Mouse (Mus musculus) heart, postnatal 10 days (tissue): ENCODE measurements at regions not wholly inside any gene's neighbourhood (a gene's known extent, or its start where the extent isn't known, plus 50 kb on each side); places are given as distances from the start of the nearest gene placed in this dataset.
A peak's percentile ranks its signal among the peaks of the same experiment; 100 is the strongest.

Experiments
- DNase-seq, 2 experiments: peaks; one replicate each; pipeline ENCODE4 v3.0.0; 2021
- intact Hi-C: fragments of 180-260 bp; cut with DNase I; formaldehyde crosslinking; loops from one replicate; pipeline ENCODE4 v1.15.1; 2025

DNA sequence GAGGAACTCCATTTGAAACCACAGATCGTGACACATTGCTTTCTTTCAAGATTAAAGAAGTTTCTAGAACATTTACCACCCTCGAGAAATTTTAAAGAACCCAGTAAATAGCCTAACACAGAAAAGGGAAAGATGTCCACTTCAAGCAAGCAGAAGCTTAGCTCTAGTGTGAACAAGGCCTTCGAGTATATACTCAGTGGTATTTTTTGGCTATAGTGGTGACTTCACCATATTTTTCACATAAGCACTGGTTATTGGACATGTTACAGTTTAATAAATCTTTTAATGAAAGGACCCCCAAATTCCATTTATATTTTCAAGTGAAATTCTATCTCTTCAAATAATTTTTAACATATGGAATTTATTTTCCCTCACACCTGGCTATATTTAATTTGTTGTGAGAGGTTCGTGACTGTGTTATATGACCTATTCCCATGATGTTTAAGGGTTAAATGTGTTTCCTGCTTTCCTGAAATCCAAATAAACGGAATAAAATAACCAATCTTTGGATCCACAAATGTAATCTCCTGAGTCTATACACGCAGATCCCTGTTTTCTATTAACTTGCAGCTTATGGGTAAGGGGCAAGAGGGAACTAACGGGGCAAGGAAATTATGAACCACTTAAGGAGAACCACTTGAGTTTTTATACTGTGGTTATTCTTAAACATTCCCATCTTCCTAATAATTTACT lies 60.6 kb upstream of the Tas2r134 start:
- intact Hi-C loops = no loop called here
- no peak for DNase-seq

DNA sequence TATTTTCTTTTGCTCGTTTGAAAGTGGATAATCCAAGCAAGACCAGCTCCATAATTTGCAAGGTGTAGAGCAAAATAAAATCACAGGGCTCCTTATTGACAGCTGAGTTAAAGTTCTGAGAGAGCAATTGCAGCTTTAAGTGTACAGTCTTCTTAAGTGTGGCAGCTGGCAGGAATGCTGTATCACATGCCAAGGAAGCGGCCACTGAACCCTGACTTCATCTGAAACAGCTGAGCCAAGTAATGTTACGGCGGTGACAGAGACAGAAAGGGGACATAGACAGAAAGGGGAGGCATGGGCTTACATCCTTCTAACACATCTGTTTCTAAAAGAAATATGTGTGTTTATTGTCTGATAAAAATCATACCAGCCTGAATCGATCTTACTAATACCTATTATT lies 63.4 kb upstream of the Tas2r134 start:
- intact Hi-C loops = no loop called here
- DNase-seq = peak; percentile 4 to 8

DNA sequence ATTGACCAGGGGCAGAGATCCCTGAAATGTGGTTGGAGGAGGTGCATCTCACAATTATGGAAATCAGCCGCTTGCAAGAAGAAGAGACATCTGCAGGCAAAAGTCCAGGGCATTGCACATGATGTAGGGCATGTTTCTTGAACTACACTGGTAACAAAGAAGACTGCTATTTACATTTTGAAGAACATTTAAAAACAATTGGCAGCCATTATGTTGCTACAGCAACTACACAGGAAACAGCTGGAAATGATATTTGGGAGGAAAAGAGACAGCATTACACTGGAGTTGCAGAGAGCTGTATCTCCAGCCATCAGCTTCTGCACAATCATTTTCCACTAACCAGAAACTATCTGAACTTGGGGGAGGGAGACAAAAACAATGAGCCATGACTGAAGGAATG lies 64.1 kb upstream of the Tas2r134 start:
- intact Hi-C loops = no loop called here
- DNase-seq = peak; percentile 13 to 25

DNA sequence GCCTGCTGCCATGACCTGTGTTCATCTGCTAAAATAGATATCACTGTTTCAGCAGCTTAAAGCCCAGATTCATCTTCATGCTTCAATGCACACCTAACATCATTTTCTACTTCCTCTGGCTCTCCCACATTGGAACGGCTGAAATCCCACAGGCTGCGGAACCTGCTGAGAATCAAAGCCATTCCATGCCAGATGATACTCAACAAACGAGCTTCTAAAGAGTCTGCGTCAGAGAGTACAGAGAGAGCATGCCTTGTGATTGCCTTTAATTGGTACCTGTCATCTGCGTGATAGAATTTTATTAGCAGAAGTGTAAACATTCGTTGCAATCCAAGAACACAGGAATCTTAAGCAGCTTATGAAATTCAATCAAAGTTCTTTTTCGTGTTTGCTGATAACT lies 76.4 kb upstream of the Tas2r134 start:
- DNase-seq = no peak
- intact Hi-C loops = no loop called here

DNA sequence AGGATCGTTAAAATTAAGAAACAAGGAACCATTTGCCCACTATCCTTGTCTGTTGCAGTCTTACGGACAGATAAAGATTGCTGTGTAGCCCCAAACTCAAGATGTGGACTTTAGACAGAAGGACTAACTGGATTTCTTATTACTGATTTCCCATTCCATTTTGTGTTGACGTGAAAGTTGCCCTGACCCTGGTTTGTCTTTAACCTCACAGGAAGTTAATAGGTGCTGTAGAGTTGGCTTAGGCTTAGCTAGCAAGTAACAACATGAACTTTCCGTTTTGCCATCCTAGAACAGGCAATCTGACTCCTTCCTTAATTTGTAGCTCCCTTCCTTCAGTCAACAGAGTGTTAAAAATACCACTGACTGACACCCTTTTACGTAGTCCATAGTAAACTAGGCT lies 78.2 kb upstream of the Tas2r134 start:
- intact Hi-C loops = no loop called here
- DNase-seq = no peak

DNA sequence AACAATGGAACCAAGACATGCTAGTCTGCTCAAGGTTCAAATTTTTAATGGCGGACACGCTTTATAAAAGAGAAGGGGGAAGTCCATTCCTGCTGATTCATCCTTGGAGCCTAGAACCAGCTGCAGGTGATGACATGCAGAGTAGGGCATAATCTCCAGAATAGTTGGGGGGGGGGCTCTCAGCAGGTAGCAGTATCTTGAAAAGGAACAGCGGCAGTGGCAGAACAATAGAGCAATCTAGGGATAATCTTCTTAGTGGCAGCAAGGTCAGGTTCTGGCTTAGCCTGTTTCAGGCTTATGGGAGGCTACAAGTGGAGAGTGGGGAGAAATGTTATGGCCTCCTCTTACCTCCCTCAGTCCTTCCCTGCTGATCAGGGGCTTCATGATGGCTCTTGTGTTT lies 81.1 kb upstream of the Tas2r134 start:
- DNase-seq = no peak
- intact Hi-C loops = no loop called here

DNA sequence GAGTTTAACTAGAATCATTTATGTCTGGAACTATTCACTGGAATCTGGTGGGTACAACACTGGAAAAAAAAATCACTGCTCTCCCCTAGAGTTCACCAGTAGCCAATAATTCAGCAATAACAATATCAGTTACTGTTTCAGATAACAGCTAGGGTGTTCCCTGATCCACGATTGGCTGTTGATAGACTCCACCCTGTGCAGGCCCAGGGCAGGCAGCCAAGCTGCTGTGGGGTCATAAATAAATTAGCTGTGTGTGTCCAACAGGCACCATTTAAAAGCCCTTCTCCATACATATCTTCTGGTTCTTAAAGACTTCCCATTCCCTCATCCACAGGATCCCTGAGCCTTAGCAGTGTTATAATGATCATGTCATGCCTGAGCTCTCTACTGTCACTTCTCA lies 83.4 kb upstream of the Tas2r134 start:
- DNase-seq = peak in 1 of 2 experiments; percentile 2
- intact Hi-C loops = no loop called here

DNA sequence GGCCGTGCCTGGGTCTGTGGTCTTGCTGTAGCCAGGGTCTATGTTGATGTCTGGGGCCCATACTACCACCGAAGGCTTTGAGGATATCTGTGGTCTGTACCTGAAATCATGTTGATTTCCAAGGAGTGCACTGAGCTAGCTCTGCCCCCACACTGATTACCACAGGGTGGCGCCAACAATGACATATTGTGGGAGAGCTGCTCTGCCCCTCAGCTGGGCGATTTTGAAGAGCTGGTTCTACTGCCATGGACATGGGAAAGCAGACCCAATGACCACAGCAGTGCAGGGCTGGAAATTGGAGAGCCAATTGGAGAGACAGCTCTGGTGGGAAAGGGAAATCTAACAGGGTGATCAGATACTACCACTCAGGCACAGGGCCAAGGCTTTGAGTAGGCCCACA lies 85.0 kb upstream of the Tas2r134 start:
- intact Hi-C loops = no loop called here
- DNase-seq = no peak

DNA sequence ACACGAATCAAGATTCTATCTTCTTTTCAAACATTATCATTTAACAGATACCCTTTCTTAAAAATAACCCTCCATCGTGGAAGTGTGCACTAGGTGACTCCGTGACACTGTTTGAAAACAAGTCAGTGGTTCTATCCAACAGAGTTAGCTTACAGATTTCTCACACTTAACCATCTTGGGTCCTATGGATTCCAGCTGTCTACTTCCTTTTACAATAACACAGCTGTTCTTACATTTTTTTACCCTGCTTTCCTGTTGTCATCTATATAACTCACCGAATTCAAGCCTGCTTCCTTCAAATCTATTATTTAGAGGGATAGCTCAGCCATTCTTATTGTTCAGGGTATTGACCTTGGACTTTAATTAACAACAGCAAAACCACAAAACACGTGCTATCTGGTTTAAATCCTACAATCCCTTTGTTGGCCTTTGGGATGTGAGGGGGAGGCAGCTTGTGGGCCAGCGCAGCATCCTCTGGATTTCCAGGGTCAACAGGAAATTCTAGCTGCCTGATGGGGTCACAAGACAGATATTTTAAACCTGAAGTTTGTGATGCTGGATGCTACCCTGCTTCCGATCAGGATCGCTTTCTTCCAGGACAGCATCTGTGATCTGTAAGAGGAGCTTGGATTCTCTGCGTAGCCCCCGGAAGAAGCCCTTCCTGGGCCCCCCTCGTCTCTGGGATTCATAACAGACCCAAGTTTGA lies 94.4 kb upstream of the Tas2r134 start:
- intact Hi-C loops = no loop called here
- DNase-seq = peak; percentile 10 to 14

DNA sequence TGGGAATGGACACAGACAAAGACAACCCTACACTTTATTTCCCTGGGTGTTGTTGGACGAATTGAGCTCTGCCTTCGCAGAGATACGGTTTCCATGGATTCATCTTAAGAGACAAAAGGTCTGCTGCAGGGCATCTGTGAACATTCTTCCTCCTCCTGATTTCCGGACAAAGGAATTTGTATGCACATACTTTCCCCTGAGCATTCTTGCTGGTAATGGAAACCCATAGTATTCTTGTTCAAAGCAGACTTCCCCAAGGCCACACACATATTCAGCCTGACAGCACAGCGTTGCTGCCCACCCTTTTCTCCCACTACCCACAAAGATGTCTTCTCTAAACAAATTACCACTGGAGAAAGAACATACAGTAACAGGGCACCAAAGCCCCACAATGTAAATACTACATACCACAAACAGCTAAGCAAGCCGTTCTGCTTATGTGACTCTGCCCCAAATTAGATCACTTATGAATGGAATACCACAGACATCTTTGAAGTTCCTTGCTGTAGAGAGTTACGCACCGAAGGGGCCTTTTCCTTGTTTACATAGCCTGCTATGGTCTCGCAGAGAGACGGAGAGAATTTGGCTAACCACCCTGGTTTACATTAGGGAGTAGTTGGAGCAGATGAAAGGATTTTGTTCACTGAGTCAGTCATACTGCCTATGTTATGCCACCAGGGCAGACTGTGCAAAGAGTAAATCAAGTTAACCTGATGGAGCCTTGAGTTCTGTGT lies 96.0 kb upstream of the Tas2r134 start:
- DNase-seq = no peak
- intact Hi-C loops = no loop called here

DNA sequence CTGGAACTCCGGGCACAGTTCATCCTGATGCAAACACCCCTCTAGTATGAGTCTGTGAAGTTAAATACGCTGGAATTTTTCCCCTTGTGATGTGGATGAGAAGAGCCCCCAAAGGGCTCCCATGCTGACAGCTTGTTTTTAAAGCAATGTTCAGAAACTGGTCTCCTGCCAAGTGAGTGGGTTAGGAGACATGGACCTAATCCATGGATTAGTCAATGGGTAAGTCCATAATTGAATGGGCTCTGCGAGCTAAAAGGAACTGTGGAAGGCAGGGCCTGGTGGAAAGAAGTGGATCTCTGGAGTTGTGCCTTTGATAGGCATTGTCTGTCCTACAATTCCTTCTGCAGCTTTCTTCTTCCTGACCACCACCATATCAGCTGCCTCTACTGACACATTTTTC lies 104.5 kb upstream of the Tas2r134 start:
- peak; percentile 10 to 18 for DNase-seq
- intact Hi-C loops = no loop called here

DNA sequence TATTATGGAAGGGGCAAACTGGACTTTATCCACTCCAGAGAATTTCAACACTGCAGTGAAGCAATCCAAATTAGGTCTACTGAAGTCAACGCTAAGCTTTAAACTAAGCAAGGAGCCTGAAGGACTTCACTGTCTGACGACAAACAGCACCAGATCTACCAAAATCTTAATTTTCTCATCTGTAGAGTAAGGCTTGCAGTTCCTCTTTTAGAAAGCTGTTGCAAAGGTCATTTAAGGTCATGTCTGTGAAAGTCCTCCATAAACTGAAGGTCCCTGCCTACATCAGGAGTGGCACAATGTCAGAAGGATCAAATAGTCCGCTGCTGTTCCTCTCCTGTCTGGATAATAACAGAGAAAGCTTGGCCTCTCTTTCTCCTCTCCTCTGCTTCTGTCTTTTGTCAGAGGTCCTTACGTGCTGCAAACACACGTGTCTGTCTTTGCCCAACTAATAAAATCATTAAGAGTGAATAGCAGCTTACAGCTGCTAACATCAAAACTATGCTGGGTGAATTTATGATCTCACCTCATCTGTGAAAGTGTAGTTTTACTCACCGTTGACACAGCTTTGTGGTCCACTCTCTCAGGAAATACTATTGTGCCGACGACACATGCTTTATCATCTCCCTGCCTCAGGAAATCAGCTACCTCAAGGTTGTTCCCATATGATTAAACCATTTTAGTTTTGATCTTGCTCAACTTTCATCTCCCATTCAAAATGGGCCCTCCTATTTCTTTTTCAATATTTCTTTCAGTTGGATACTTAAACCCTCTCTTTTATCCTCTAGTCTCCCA lies 117.9 kb upstream of the Tas2r134 start:
- intact Hi-C loops = no loop called here
- no peak for DNase-seq

DNA sequence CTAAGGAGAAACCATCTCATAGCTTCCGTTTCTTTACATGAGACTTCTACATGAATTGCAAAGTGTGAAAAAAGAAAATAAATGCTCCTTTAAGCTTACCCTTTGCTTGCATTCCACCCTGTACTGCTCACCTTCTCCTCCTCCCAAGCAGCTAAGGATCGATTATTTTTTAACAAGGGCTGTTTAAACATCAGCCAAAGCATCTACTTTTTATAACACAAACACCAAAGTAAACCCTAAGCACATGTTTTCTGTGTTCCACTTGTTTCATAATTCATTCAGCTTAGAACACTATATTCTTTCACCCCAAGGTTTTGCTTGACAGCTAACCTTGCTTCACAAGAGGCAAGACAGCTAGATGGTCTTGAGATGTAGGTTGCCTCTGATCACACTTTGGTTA lies 129.4 kb upstream of the Tas2r134 start:
- DNase-seq = no peak

DNA sequence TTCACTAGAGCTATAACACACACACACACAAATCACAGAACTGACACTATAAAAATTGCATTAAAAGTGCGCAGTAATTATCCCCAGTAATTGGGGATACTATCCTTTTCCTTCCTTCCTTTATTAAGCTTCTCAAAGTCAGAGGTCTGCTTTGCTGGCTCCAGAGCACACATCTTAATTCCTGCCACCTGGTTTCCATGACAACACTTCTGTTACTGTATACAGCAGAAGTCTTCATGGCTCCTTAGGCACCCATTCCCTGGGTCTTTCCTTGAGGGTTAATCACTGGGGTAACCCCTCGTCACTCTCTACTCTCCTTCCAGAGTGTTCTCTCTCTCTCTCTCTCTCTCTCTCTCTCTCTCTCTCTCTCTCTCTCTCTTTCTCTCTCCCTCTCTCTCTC lies 153.6 kb upstream of the Tas2r134 start:
- intact Hi-C loops = no loop called here
- DNase-seq = no peak

More for the DNA sequence above, 129.4 kb upstream of the Tas2r134 start:
- intact Hi-C loops = no loop called here

DNA sequence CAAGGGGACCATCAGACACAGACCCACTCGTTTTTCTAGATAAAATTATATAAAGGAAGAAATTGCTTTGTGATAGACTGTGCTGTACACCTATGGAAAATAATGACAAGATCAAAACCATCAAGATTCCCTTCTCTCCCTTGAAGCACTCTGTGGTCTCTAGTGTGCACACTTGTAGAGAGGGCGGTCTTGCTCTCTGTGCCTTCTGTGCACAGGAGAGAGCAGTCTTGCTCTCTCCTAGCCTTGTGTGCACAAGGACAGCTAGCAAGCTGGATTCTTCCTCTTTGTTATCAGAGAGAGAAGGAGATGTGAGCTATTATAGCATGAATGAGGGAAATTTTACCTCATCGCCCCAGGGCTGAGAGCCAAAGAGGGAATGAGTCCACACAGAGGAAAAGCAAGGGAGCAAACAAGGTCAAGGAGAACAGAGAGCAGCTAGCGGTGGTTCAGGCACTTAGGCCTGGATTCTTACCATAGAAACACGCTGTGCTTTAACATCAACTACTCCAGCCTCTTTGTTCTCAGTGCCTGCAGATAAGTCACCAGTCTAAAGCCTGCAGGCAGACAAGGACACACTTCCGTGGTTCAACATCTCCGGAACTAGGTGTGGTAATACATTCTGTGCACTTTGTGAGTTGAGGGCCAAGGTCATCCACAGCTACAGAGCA lies 160.2 kb upstream of the Tas2r134 start:
- intact Hi-C loops = no loop called here
- DNase-seq = peak; percentile 37 to 40

DNA sequence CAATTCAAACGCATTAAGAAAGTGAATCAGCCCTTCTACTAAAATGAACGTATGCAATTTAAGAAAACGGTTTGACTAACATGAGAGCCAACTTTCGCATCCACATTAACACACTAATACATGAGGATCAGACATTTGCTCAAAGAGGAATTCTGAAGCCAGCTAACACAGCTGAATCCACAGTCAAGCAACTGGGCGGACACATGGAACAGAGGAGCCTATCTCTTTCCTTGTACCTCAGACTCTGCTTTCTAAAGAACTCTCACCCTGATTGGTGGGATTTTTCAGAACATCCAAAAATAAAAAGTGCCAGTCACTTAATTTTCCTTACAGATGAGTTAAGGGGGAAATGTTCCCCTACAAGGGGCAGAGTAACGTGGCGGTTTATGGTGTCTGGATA lies 161.3 kb upstream of the Tas2r134 start:
- peak in 1 of 2 experiments; percentile 12 for DNase-seq
- intact Hi-C loops = no loop called here

DNA sequence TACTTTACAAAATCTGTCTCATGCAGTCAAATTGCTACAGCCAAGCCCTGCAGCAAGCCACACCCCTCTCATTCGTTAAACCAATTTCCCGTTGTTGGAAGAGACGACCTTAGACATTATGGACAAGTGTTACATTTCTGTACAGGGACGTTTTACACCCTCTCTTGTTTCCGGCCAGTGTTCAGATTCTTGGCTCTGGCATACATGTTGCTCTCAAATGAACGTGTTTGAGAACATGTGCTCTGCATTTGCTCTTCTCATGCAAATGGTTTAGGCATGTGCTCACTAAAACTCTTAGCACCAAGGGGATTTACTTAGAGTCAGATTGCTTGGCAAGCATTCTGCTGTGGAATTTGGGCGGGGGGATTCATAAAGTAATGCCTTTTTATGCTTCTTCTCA lies 161.7 kb upstream of the Tas2r134 start:
- intact Hi-C loops = no loop called here

DNA sequence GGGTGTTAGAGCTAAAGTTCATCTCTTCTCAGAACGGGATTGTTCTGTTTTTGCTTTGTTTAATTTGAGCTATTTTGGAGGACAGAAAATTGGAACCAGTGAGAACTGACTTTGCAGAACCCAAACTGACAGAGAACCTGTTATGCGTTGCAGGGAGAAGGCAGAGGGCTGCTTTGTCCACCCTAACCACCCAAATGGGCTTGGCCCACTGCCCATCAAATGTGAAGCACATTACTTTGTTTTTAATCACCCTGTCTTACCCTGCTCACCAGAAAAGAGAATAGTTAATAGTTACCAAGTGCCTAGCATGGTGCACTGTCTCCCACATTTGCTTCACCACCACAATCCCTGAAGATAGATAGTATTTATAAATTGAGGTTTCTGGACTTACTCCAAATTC lies 163.0 kb upstream of the Tas2r134 start:
- intact Hi-C loops = no loop called here
- DNase-seq = no peak

More for the DNA sequence above, 161.7 kb upstream of the Tas2r134 start:
- no peak for DNase-seq

DNA sequence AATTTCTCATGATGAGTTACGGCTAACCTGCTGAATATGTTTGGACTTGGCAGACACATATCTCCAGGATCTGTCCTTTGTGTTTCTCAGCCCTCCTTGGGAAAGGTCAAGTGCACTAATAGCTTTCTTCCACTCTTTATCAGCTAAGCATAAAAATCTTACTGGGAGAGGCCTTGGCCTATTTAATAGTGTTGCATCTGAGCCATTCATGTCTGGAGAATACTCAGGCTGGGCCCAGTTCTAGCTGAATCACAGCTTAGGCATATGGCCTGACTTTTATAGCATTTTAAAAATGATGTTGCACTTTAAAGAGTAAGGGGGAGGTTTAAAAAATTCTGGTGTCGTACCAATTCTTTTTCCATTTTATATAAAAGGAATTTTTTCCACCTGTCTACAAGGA lies 166.4 kb upstream of the Tas2r134 start:
- intact Hi-C loops = no loop called here
- DNase-seq = no peak

DNA sequence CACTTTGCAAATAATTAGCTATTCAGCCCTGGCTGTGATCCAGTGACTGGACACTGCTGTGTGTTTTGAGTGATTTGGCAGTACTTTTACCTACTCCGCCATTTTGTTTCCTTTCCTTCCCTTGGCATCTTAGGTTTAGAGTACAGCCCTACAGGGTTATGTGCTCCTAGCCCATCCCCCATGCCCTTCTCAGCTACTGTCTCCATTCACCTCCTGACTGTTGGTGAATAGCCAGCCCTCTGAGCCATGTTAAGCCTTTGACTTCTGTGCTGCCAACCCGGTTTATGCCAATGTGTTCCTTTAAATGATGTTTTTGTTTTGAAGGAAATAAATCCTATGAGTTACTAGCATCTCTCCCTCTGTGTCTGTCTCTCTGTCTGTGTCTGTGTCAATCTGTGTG lies 167.8 kb upstream of the Tas2r134 start:
- intact Hi-C loops = no loop called here
- no peak for DNase-seq

DNA sequence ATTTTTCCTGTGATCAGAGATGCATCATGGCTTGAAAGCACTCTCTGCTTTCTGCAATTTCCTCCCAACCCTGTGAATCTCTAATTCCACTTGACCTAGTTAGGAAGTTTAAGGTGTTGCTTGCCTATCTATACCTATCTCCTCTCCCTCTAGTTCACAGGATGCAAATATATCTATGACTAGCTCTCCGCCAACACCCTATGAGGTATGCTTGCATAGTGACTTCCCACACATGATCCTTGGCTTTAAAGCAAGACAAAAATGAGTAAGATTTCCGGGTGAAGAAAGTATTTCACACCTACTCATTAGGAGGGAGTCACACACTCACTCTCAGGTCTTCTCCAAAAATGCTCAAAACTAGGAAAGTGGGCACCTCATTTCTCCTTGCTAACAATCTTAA lies 169.6 kb upstream of the Tas2r134 start:
- DNase-seq = no peak
- intact Hi-C loops = no loop called here
